Mouse (Mus musculus) C2C12 (cell line): Measurements from ENCODE around the gene Sema7a.

Experiments
- CEBPB ChIP-seq: IDR thresholded peaks from one replicate; pipeline ENCODE4 v1.6.1; 2011; ENCODE audit warnings: low read depth, mild to moderate bottlenecking, control low read depth, moderate library complexity
- MAX ChIP-seq: IDR thresholded peaks from one replicate; pipeline ENCODE4 v1.6.1; 2011; ENCODE audit warnings: mild to moderate bottlenecking, control low read depth

DNA sequence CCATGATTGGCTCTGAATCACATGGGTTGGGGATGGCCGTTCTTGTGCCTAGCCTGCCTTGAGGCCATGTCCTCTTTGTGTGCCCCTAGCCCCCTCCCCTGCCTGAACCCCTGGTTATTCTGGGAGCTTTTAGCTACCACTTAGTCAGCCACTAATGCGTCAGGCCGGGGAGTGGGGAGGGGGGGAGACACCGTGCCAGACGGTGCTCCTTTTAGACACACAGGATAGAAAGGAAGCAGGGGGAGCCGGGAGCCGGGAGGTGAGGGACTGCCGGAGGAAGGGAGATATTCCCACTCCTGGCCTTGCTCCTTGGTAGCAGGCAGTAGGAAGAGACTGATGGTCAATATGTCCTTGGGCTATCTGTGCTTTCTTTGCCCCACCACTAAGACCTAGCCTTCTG, 10.0 kb downstream of the Sema7a start:
- no peak for TF ChIP-seq MAX
- TF ChIP-seq CEBPB = no peak
